ENCODE assay signal across 1 mouse cellular context in the genomic region with DNA sequence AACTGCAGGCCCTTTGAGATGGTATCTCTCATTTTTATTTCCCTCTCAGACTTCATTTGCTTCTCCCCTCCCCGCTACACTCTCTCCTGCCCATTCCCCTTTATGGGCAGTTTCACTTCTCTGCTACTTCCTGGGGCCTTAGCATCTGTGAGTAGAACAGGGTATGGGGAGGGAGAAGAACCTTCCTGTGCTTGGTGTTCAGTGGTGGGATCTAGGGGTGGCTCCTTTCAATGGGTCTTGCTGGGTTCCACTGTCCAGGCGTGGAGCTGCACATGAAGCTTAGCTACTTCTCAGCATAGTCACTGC.
A peak's percentile ranks its signal among the peaks of the same experiment; 100 is the strongest.
TF ChIP-seq lines count a peak whose summit lies in the region.

No protein-coding gene starts in this region.

TF ChIP-seq in CH12.LX, 34 proteins besides CTCF, POLR2A, EP300 and RAD21 (continued from another document):
- TF ChIP-seq CHD1 (IDR thresholded peaks at IDR 0.05; ENCODE audit: low read depth, low read length) (no peak), MAFK (IDR thresholded peaks at IDR 0.05; ENCODE audit: insufficient replicate concordance, low read length) (0 out of 2 replicates have a peak, but pooled peaks have one; percentile 50), NELFE (IDR thresholded peaks at IDR 0.05; ENCODE audit: low read depth, low read length) (no peak; the same call in 1 of the 2 replicates), ZMIZ1 (IDR thresholded peaks at IDR 0.05; ENCODE audit: low read depth, low read length) (peak; percentile 62; the same call in 1 of the 2 replicates), CHD2 (IDR thresholded peaks at IDR 0.05; ENCODE audit: low read length) (peak; percentile 73)
TF ChIP-seq in CH12.LX: peak in this region for 17.
